8 mouse cellular contexts compared by ENCODE assay signal in the genomic region with DNA sequence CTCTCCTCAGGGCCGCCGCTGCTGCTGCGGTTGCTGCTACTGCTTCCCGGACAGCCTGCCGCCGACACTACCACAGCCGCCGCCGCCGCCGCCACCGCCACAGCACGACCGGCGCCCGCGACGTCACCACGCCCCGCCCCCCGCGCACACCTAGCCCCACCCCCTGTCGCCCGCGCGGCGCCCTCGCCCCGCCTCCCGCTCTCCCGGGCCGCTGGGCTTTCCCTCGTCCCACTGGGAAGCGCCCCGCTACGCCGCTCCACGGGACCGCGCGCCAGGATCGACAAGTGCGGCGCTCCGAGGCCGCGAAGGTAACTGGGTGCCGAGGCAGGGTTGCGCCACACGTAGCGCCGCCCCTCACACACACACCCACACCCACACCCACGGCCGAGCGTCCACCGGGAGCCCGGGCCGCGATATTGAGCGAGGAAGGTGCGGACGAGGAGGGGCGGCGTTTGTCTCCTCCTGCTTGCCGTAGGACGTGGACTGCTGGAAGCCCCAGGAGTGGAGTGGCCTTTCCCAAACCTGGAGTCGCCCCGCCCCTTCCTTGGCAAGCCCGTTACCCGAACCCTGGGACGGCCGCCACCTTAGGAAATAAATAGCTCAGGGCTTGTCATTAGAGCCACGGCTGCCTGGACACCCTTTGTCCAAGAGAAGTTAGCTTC. TPM values are rescaled to one million over a fixed set of nuclear protein-coding genes. Genes with fewer than 3 reads are reported as not detected.
A peak's percentile ranks its signal among the peaks of the same experiment; 100 is the strongest.
DNase-seq lines count a peak whose midpoint lies in the region; ATAC-seq and TF ChIP-seq lines count a peak whose summit lies in the region.

A gene (minus strand): TSS at position 134 of the 662 bp plus-strand sequence.

- H3K4me3 ChIP-seq in ES-E14 (ENCODE audit: insufficient read depth in 1 of 2, low read depth in 1 of 2, low read length in 2 of 2, poor library complexity in 1 of 2, severe bottlenecking in 1 of 2): peak within 1 kb of the TSS; percentile 90 to 98
- peak within 1 kb of the TSS; percentile 61 for H3K4me3 ChIP-seq in forebrain, embryonic 15.5 days
- H3K4me3 ChIP-seq in lung, adult 2 months (replicated peaks; ENCODE audit: extremely low read depth, low read depth, low read length): peak within 1 kb of the TSS; percentile 95

- peaks cover 0 to 2% of the 10 kb centered on the region in 2 experiments; a peak in 2 of 4 replicates for H3K4me1 ChIP-seq in ES-E14 (ENCODE audit: control insufficient read depth in 2 of 2, insufficient read depth in 2 of 2, low read length in 2 of 2, poor library complexity in 1 of 2)
- H3K4me1 ChIP-seq in forebrain, embryonic 15.5 days: peaks cover 18% of the 10 kb centered on the region
- H3K4me1 ChIP-seq in lung, adult 2 months (ENCODE audit: control insufficient read depth, insufficient read depth, low read length): peaks cover 2% of the 10 kb centered on the region

- TF ChIP-seq CTCF in lung, adult 2 months (IDR thresholded peaks at IDR 0.05; ENCODE audit: insufficient read depth, low read length): no peak

- TF ChIP-seq POLR2A in lung, adult 2 months (IDR thresholded peaks at IDR 0.05; ENCODE audit: borderline replicate concordance, extremely low read depth, low read depth, low read length): no peak

- no peaks in the 10 kb centered on the region for H3K36me3 ChIP-seq in ES-E14 (ENCODE audit: control insufficient read depth, insufficient read depth, low read length, poor library complexity, severe bottlenecking)
- no peaks in the 10 kb centered on the region for H3K36me3 ChIP-seq in forebrain, embryonic 15.5 days

- peak within 1 kb of the TSS; percentile 98 for H3K9ac ChIP-seq in ES-E14 (ENCODE audit: insufficient read depth, low read depth, low read length, poor library complexity, severe bottlenecking)
- H3K9ac ChIP-seq in forebrain, embryonic 15.5 days (replicated peaks): peak within 1 kb of the TSS; percentile 84

- in situ Hi-C loops in ES-E14 (cut with MboI; ENCODE audit: low sequenced_read_pairs in 2 of 2, unreplicated experiment in 2 of 2): no loop called here

- H3K9me3 ChIP-seq in ES-E14 (ENCODE audit: control insufficient read depth, insufficient read depth, low read depth, low read length): no peaks in the 10 kb centered on the region
- no peaks in the 10 kb centered on the region for H3K9me3 ChIP-seq in forebrain, embryonic 15.5 days

- H3K27me3 ChIP-seq in forebrain, embryonic 15.5 days: no peaks in the 10 kb centered on the region

- 0% methylated on average over 54 of the region's 73 CpGs for WGBS in forebrain, embryonic 15.5 days
- under 1% methylated on average over 70 of the region's 73 CpGs for WGBS in lung, adult 2 months

- intact Hi-C loops in heart, postnatal 25 days (cut with DNase I): loop anchor here (5.0 kb wide), 1 partner anchor 56 kb away; no protein-coding TSS in a partner anchor

- peak within 1 kb of the TSS; percentile 64 for H3K4me2 ChIP-seq in forebrain, embryonic 15.5 days (replicated peaks)

- H3K27ac ChIP-seq in ES-E14 (ENCODE audit: insufficient read depth, low read depth, low read length, poor library complexity, severe bottlenecking): peak within 1 kb of the TSS; percentile 94
- peak within 1 kb of the TSS; percentile 98 for H3K27ac ChIP-seq in forebrain, embryonic 15.5 days (replicated peaks)

- ATAC-seq in forebrain, embryonic 15.5 days (replicated peaks): peak; percentile 95
- ATAC-seq in neutrophil, adult 5-6 weeks (ENCODE audit: extremely low read depth, insufficient number of reproducible peaks, low FRiP score, poor library complexity, severe bottlenecking): peak; percentile 81

- peak; percentile 92 for DNase-seq in ES-E14 (ENCODE audit: low read depth, low spot score)
- DNase-seq in cerebellum, adult 11-12 months: peak; percentile 99
- DNase-seq in heart, postnatal 25 days (ENCODE audit: low spot score): peak; percentile 91
- peak; percentile 88 to 94 for DNase-seq in layer of hippocampus, adult 18-20 months (ENCODE audit: low spot score in 2 of 2)
- DNase-seq in lung, adult 2 months: peak; percentile 93
- peak; percentile 79 for DNase-seq in thymus, adult 18-20 months

TF ChIP-seq in ES-E14, 5 proteins besides CTCF, POLR2A, EP300 and RAD21:
- TF ChIP-seq HCFC1 (IDR thresholded peaks at IDR 0.05; ENCODE audit: borderline replicate concordance, insufficient read depth, low read length) (peak; percentile 49; the same call in 1 of the 2 replicates), ZC3H11A (IDR thresholded peaks at IDR 0.05; ENCODE audit: borderline replicate concordance, low read depth, low read length) (no peak), ZNF384 (IDR thresholded peaks at IDR 0.05; ENCODE audit: low read depth, low read length) (no peak)

RNA-seq across cellular contexts. Expression of the gene that starts here (rescaled TPM):
- total RNA-seq in ES-E14 (2012; rRNA removed): 14.7 and 16.5 TPM in 2 replicates
- polyA plus RNA-seq in forebrain, embryonic 15.5 days (2015; fragmentation: Nextera tagmentation; extraction: Ambion mirVana): 39.9 and 42.2 TPM in 2 replicates
- 10 to 100 TPM; 38.5 to 41.1 TPM for total RNA-seq in heart, postnatal 25 days (2021)
- total RNA-seq in layer of hippocampus, adult 18-20 months (2021): 10 to 100 TPM; 48.0 to 48.7 TPM
- polyA plus RNA-seq in lung, adult 2 months (2012; rRNA removed): 7.3 and 8.7 TPM in 2 replicates
- total RNA-seq in neutrophil, adult 5-6 weeks (2017): 13.8 and 15.0 TPM in 2 replicates

Comparison
In these comparisons a context has a peak if more than half of its experiments do, and no peak if none do; other contexts are left out.
1. Peak in every context shown above with its lines: DNase-seq, ATAC-seq, H3K4me3 ChIP-seq and H3K27ac ChIP-seq.